Mouse (Mus musculus) hindlimb bud, embryonic 11.5 days (tissue): ENCODE data around the gene Rab3il1.

Experiments
- DNase-seq: peaks from one replicate; pipeline ENCODE4 v3.0.0-alpha.2; 2012; ENCODE audit warnings: low read depth, low spot score; ENCODE audit errors: extremely low spot score

Rab3il1 gene

DNA sequence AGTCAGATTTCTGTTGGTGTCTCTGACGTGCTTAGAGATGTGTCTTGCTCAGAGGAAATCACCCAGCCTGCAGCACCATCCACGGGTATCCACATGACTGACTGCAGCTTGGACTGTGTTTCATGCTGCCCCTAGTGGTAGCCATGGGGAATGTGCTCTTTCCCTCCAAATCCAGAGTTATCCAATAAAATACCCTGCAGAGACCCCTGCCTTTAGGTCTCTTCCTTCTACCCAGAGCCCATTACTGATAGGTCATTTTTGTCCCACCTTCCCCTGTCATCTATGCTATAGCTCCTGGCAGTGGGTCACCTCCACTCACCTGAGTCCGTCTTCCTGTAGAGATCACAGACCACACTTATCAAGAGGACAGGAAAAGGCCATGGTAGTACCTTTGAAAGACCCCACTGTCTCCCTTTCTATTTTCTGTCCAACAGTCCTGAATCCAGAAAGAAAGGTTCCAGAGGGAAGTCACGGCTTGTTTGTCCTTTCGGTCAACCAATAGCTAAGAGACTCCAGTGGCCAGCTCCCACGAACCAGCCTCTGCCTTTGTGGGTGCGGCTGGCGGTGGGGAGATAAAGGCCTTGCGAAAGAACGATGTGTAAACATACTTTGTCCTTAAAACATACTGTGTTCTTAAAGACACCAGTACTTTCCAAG is 58.6 kb downstream of the Rab3il1 start:
- no peak for DNase-seq

DNA sequence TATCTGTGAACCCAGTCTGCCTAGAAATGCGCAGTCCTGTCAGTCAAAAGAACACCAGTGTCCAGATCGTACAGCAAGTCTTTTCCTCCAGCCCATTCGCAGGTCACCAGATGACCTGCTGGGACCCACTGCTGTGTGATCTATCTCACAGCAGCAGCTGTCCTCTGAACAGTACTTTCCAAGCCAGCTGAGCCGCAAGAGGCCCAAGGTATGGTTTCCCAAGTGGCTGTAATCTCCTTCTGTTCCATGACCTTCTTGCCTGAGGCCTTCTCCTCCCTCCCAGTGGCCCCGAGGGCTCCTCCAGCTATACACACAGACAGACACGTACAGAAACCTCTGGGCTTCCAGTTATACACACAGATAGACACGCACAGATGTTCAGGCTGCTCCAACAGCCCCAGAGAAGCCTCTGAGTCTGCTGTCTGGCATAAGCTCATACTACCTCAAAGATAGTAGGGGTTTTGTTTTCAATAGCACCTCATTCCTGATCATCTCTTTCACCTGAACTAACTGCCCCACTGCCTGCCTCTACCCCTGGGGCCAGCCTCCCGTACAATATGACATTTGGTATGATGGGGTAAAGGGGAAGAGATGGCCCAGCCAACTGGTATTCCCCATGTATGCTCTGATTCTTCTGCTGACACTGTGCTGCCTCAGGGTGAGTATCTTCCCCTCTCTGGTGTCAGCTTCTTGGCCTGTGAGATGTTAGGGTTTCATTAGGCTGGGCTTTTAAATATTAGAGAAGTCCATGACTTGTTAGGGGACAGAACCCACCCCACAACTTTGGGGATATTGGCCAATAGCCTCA is 59.5 kb downstream of the Rab3il1 start:
- DNase-seq = no peak

DNA sequence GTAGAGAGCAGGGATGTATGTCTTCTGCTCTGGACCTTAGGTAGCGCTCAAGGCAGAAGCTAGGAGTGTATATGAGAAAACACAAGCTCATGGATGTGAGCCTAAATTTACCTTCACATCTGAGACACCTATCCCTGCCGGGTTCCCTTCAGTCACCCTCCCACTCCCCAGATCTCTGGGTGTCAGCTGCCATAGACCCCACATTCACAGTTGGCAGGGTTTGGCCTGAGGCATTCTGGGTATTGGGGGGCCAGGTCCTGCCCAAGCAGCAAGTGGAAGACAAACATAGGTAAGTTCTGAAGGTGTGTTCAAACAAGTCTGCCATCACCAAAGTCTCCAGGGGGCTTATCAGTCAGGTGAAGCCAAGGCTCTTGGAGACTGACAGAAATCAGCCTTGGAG is 60.2 kb downstream of the Rab3il1 start:
- DNase-seq = no peak

DNA sequence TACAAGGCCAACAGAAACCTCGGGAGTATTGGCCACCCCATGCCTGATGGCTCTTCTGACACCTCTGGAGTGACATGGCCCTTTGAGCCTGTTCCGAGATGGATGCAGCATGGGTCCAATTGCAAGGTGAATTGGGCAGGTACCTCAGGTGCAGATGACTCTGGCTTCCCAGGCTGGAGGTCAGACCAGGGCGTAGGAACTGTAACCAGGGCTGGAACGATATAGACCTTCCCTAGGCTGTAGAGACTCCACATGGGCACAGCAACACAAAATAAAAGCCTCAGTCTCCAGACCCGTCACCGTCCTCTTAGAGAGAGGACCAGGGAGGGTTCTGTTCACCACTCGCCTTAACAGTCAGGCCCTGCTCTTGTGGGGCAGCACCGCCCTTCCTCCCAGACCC is 60.8 kb downstream of the Rab3il1 start:
- no peak for DNase-seq

DNA sequence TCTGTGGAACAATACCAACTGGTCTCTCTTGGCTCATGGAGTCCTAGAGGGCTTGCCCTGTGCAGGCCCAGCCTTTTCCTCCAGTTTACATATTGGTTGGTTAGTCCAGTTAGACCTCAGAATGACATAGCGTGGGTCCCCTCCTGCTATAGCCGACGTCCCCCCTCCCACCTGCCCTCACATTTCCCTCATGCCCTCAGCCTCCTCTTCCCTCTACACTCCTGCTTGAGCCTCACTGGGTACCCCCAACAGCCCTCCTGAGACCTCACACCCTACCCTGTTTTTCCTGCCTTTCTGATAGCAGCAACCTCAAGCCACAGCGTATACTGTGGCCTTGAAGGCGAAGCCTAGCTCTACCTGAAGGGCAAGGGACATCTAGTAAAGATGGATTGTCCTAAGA is 61.4 kb downstream of the Rab3il1 start:
- DNase-seq = no peak

DNA sequence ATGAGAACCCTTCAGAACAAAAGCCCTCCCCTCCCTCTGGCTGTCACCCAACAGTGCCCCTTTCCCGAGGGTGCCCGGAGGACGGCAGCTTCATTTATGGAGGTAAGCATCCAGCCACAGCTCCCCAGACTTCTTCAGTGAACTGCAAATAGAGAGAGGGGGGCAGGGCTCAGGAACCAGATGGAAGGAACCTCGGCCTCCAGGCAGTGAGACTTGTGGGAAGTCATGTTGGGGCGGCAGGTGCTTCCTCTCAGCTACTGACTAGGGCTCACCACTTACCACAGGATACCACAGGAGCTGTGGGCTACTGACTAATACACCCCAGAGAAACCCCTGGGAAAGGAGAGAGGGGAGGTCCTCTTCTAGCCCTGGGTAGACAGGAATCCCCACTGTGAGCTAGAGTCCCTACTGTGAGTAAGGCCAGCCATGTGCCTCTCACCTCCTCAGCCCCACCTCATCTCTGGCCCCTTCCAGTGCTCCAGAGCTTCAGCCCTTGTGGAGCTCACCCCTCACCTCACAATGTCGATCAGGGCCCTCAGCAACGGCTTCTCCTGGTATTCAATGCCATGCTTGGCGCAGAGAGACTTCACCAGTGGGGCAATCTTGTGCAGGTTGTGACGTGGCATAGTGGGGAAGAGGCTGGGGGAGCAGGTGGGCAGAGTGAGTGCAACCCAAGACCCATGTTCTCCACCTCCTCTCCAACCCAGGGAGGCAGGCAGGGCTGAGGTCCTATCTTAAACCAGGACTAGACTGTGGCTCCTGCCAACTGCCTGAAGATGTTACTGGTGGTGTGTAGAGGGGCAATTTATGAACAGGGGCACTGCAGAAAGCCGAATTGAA is 62.9 kb downstream of the Rab3il1 start:
- DNase-seq = no peak

DNA sequence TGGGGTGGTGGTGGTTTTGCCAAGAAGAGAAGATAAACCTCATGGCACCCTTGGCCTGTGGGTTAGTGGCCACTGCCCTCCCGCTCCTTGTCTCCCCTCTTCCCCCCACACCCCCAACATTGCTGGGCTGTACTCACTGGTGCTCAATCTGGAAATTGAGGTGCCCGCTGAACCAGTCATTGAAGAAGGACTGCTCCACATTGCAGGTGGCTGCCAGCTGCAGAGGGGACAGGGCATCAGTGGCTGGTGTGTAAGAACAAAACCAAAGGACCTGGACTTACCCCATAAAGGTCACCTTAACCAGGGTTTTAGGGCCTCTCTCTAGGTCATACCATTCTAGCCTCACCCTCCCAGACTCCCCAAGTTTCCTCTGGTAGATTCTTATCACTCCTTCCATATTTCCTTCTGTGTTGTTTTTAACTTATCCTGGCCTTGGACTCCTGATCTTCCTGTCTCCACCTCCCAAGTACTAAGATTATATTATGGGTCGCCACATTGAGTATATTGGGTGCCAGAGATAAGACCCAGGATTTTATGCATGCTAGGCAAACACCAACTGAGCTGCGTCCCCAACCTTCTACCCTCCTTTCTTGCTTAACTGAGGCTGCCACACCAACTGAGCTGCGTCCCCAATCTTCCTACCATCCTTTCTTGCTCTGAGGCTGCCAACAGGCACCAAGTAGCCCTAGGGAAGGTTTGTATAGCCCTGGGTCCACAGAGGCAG is 64.2 kb downstream of the Rab3il1 start:
- no peak for DNase-seq

DNA sequence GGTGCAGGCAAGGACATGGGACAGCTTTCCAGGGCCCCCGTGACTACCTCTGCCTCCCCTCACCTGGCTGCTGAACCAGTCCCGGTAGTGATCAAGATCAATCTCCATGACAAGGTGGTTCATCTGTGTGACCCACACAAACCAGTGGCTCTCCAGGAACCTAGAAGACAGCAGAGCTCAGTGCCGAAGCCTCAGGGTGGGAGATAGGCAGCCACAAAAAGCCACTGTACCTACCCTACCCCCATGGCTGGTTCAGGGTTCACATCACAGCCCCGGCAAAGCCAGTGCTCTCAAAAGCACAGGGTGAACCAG is 64.7 kb downstream of the Rab3il1 start:
- DNase-seq = no peak

DNA sequence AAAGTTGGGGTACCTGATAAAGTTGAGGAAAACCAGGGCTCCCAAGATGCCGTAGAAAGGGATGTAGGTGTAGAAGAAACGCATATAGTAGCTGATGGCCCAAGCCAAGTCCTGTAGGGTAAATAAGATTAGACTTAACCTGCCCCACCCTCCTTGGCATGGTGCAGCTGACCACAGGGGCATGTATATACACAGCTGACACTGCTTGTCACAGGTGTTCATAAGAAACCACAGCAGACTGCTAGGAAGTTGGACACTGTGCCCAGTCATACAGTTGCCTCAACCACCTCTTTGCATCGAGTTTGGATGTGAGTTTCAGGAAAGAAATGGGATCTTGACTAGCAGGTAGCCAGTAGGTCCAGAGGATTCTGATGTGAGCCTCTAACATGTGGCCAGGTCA is 65.0 kb downstream of the Rab3il1 start:
- DNase-seq = no peak

DNA sequence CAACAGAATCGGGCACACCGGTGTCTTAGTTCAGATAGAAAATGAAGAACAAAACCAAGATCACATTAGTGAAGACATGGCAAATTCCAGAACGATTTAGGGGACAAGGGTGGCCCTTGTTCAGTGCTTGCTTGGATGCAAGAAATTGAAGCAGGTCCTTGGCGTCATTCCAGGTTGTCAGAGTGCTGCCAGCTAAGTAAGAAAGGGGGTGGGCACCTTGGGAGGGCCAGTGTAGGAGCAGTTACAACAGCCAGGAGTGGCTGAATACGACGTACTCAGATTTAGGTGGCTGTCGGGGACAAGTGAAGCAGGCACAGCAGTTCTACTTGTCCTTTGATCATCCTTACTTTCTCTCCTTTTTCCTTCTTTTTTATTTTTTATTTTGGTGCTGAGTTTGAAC is 66.2 kb downstream of the Rab3il1 start:
- no peak for DNase-seq

DNA sequence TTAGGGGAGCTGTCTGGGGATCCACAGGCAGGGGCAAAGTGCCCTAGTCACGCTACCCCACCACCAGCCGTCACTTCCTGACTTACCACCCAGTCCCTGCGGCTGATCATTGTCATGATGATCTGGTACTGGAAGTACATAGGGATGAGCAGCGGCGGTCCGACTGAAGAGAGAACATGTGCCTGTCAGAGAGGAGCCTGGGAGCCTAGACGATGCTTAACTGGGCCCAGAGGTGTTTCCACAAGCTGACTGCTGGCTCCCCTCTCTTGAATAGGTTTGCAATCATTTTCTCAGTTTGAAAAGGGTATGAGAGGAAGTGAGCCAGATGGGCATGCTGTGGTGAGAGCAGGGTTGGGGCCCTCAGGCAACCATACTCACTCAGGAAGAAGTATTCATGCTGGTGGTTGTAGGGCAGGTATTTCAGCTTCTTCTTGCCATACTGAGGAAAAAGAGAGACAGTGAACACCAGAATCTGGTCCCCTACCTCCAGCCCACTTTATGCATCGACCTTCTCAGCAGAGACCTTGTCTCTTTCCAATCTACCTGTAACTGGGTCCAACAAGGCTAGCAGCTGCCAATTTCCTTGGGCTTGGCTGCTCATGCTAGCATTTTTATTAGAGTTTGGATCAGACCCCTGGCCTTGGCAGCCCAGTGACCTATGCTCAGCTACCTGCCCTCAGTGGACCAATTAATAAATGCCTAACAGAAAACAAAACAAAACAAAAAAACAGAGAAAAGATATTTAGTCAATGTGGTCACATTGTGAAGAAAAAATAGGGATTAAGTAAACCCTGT is 68.9 kb downstream of the Rab3il1 start:
- no peak for DNase-seq

DNA sequence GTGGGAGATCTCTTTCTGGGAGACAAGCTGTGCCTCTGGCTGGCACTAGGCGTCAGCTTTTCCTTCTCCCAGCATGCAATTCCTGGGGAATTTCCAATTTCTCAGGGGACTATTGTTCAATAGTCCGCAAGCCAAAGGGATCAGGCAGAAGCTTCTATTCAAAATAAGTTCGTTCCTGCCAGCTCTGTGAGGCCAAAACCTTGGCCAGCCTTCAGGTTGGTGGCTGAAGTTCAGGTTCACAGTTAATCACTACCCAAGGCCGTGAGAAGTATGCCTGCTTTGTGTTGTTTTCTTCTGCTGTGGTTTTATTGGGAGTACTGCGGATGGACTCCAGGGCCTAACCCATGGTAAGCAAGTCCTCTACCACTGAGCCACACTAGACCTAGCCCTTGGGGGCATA is 69.7 kb downstream of the Rab3il1 start:
- no peak for DNase-seq

DNA sequence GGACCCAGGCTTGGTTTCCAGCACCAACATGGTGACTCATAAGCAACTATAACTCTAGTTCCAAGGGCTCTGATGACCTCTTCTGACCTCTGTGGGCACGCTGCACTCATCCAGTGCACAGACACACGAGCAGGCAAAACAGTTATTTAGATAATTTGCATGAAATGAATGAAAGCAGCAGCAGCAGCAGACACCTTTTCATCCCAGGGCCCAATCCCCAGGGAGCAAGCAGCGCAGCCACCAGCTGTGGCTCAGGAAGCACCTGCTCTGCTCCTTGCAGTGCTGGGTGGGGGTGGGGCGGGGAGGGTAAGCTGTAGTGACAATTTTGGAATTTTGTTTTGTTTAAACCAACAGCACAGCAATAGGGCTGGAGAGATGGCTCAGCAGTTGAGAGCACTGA is 70.4 kb downstream of the Rab3il1 start:
- no peak for DNase-seq

DNA sequence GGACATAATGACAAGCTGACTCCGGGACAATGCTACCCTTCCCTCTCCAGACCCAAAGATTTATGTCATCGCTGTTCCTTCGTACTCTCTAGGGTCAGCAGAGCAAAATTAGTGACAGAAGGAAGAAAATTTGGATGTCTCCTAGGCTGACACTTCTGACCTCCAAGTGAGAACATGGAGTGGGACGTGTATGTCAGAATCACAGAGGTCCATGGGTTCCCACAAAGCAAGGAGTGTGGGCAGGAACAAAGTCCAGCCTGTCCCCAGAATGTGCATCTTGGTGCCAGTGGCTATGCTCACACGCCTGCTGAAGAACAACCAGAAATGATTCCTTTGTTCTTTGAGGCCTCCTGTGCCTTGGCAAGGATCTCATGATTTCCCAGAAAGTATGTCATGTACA is 71.7 kb downstream of the Rab3il1 start:
- no peak for DNase-seq

DNA sequence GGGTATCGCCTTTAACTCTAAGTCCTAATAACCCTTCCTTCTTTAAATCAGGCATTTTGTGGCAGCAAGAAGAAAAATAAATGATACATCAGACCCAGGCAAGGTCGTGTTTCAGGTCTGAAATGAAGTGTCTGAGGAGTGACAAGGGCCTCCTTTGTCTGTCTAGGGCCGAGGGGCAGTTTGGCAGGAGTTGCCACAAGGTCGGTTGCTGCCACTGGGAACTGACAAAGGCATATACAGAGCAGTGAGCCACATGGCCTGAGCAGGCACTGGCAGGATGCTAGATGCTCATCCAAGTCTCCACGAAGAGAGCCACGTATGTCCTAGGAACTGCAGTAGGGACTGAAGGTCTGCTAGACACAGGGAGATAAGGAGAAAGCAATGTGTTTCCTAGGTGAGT is 76.9 kb downstream of the Rab3il1 start:
- DNase-seq = no peak

DNA sequence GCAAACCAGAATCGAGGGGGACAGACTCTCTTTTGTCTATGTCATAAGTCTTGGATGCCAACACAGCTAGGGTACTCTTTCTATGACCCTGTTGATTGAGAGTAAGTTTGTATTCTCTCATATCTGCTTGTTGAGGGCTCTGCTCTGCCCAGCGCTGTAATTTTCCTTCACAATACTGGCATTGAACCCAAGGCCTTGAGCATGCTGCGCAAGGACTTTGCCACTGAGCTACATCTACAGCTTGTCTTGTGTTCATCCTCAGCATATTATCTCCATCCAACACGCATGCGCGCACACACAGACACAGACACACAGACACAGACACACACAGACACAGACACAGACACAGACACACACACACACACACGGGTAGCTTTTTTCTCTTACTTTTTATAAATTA is 78.9 kb downstream of the Rab3il1 start:
- no peak for DNase-seq

DNA sequence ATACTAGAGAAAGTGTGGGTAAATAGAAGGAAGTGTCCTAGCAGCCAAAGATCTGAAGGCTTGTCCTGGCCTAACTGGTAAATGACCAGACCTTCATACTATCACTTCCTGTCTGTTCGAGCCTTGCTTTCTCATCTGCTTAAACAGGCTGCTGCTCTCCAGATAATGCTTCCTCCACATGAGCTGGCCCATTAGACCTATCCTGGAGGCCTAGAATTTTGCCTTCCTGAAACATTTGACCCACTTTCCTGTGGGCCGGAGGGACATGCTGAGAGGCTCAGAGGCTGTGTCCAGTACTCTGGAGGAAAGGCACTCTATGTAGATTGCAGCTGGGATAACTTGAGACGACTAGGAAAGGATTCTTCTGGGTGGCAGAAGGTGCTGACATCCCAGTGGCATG is 80.6 kb downstream of the Rab3il1 start:
- no peak for DNase-seq

DNA sequence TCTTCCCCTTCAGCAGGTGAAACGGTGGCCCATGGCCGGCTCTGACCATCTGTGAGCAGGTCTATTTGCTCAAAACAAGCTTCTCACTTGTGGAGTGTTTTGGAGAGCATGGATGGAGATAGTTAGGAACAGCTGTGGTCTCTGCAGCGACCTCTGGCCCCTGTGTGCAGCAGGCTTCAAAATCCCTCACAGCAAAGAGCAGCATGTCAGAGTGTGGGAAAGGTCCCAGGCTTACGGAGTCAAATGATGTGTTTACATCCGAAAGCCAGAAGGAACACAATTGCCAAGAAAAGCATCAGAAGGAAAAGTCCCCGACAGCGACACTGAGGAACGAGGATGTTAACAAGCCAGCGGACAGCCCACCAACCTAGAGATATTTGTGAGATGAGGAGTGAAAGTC is 84.0 kb downstream of the Rab3il1 start:
- no peak for DNase-seq

DNA sequence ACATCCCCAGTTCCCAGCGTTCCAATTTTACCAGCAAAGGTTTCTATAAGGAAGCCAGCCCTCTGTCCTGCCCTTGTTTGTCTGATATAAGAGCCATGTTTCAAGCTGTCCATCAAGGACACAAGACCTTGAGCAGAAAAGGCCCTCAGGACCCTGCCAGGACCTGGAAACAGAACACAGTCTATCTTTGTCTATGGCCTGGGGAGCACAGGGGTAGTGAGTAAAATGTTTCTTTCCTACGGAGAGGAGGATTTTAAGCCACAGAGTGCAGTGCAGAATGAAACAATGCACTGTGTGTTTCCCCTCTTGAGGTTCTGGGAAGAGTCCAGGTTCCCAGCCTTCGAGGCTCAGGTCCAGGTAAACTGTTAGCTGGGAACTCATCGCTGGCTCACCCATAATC is 85.5 kb downstream of the Rab3il1 start:
- DNase-seq = no peak
